Mouse (Mus musculus) embryonic facial prominence, embryonic 12.5 days (tissue): Measurements from ENCODE around the gene Srarp. TPM values are rescaled to one million over a fixed set of nuclear protein-coding genes. Genes with fewer than 3 reads are reported as not detected.

Experiments
- ATAC-seq: fragments of 200-750 bp; cut with Nextera tagmentation; 2 replicates; pipeline ENCODE4 v1.8.0; 2017; ENCODE audit not compliant: insufficient number of reproducible peaks, insufficient read depth, low FRiP score, low TSS enrichment
- H3K27ac ChIP-seq: fragments of 300-500 bp; sonication (generic); 2 replicates; pipeline ENCODE4 v1.5.1; 2016; ENCODE audit warnings: mild to moderate bottlenecking
- H3K27me3 ChIP-seq: fragments of 300-500 bp; sonication (generic); 2 replicates; pipeline ENCODE4 v1.6.1; 2016; ENCODE audit warnings: mild to moderate bottlenecking, moderate library complexity
- H3K36me3 ChIP-seq: fragments of 300-500 bp; sonication (generic); 2 replicates; pipeline ENCODE4 v1.6.1; 2016; ENCODE audit warnings: mild to moderate bottlenecking
- H3K4me1 ChIP-seq: fragments of 300-500 bp; sonication (generic); 2 replicates; pipeline ENCODE4 v1.6.1; 2016
- H3K4me2 ChIP-seq: fragments of 300-500 bp; sonication (generic); replicated peaks from 2 replicates; pipeline ENCODE4 v1.6.1; 2016; ENCODE audit warnings: mild to moderate bottlenecking, moderate library complexity
- H3K4me3 ChIP-seq: fragments of 300-500 bp; sonication (generic); 2 replicates; pipeline ENCODE4 v1.5.1; 2016; ENCODE audit warnings: mild to moderate bottlenecking
- H3K9ac ChIP-seq: fragments of 300-500 bp; sonication (generic); 2 replicates; pipeline ENCODE4 v1.6.1; 2016; ENCODE audit warnings: mild to moderate bottlenecking, moderate library complexity
- H3K9me3 ChIP-seq: fragments of 300-500 bp; sonication (generic); 2 replicates; pipeline ENCODE4 v1.6.1; 2016; ENCODE audit warnings: mild to moderate bottlenecking, moderate library complexity
- WGBS: fragments of 180-500 bp; shearing (Covaris S2); methylation state at CpG from one replicate; pipeline ENCODE4 v1.1.7; 2016; 5-methylcytosine and 5-hydroxymethylcytosine counted together
- polyA plus RNA-seq: library from polyadenylated mRNA; unstranded; fragments of >200 nt; fragmentation: Nextera tagmentation; extraction: Ambion mirVana; gene quantifications from 2 replicates; pipeline ENCODE4 v1.2.1, GENCODE M21; 2016

Gene Srarp
- polyA plus RNA-seq, 1 experiment from 2014 or later, result not detected

DNA sequence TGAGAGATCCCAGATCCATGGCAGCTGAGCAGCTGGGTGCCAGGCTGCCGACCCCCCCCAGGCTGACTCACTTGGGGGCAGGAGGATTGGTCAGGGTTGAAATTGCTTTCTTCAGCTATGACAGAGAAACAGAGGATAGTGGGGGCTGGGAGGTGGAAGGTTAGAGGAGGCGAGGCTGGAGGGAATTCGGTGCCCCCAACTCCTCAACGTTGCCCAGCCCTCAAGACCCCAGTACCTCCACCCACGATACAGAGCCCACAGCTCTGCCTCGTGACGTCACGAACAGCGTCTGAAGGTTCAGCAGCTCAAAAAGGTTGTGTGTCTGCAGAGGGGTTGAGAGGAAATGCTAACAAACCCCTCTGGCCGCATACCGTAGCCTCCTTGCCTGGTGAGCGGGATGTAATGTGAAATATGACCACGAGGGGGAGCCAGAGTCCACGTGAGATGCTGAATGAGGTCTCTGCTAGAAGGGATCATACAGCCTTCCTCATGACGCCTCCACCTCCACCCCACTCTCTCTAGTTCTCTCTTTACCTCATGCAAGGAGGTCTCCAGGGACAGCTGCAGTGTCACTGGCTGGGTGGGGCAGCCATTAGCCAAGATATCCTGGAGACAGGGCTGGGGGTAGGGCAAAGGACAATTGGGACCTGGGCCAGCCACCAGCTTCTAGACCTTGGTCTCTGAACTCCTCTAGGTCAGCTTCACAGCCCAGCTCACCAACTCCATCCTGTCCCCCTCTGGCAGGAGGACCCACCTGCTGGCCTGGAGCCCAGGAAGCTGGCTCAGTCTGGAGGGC, 31.2 kb downstream of the Srarp start:
- ATAC-seq, result peak; percentile 71
- 0 out of 2 replicates have a peak, but pooled peaks cover 7% of the 10 kb centered on the region for H3K27me3 ChIP-seq
- H3K36me3 ChIP-seq, result no peaks in the 10 kb centered on the region
- H3K9ac ChIP-seq, result no peak overlapping the region
- no peaks in the 10 kb centered on the region for H3K9me3 ChIP-seq
- H3K4me3 ChIP-seq, result 0 out of 2 replicates have a peak overlapping the region, but pooled peaks have one; percentile 12
- H3K27ac ChIP-seq, result no peak overlapping the region
- H3K4me2 ChIP-seq, result peak overlapping the region; percentile 40
- no peaks in the 10 kb centered on the region for H3K4me1 ChIP-seq
- 11% methylated on average over 15 of the region's 15 CpGs for WGBS

DNA sequence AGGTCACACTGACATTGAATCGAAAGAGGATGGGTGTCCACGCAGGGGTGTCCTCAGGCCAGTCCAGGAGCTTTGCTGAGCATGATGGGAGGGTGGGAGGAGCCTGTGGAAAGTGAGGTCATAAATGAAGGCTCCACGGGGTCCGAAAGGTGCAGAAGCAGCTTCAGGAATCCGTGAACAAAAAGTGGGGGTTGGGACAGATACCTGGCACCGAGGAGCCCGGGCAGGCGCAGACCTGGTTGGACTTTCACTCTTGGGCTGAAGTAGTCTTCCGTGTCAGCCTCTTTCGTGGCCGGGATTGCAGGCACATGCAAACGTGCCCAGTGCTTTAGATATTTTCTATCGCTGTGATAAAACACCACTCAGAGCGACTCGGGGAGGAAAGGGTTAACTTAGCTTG, 35.7 kb downstream of the Srarp start:
- 84% methylated on average over 15 of the region's 15 CpGs for WGBS
- no peaks in the 10 kb centered on the region for H3K9me3 ChIP-seq
- H3K4me3 ChIP-seq, result no peak overlapping the region
- no peaks in the 10 kb centered on the region for H3K36me3 ChIP-seq
- no peak overlapping the region for H3K27ac ChIP-seq
- H3K4me2 ChIP-seq, result no peak overlapping the region
- H3K27me3 ChIP-seq, result peaks cover 6% of the 10 kb centered on the region; the same call in 1 of the 2 replicates
- peaks cover 5% of the 10 kb centered on the region; the same call in 1 of the 2 replicates for H3K4me1 ChIP-seq
- no peak for ATAC-seq
- H3K9ac ChIP-seq, result no peak overlapping the region

DNA sequence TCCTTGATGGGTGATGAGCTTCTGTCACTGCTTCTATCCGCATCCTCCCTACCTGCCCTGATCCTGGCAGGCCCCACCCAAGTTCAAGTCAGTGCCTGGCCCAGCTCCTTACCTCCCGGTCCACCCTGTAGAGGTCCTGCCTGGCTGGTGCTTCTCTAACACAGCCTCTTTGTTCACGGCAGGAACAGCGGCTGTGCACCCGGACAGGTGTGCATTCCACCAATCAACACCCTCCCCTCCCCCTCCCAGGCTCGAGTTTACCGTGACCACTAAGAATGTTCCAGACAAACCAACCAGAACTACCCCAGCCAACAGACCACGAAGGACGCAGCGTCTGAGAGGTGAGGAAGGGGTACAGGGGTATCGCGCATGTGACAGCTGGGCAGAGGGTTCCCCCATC, 37.4 kb downstream of the Srarp start, which contains the start of gene Clcnka:
Clcnka (minus strand) TSS at position 180 of the 400 bp plus-strand sequence.
- peaks cover 5% of the 10 kb centered on the region; the same call in 1 of the 2 replicates for H3K4me1 ChIP-seq
- H3K4me3 ChIP-seq, result no peak within 1 kb of the TSS
- no peak within 1 kb of the TSS for H3K27ac ChIP-seq
- no peak within 1 kb of the TSS for H3K4me2 ChIP-seq
- peaks cover 6% of the 10 kb centered on the region; the same call in 1 of the 2 replicates for H3K27me3 ChIP-seq
- H3K9ac ChIP-seq, result no peak within 1 kb of the TSS
- no peaks in the 10 kb centered on the region for H3K9me3 ChIP-seq
- no peak for ATAC-seq
- H3K36me3 ChIP-seq, result no peaks in the 10 kb centered on the region
- 56% methylated on average over 12 of the region's 12 CpGs for WGBS

DNA sequence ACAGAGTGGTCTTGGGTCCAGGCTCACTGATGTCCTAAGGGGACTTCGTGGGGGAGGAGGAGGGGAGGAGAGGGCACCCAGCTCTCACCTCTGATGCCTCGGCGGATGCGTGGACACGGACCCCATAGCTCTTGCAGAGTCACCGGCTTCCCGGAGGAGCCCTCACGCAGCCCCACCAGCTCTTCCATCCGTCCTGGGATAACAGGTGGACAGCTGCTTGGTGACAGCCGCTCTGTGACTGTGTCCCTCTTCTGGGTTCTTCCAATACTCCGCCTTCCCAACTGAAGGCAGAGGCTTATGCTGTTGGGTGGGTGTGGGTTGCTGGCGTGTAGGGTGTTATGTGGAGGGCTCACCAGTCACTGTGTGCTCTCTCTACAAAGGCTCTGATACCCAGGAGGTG, 38.0 kb downstream of the Srarp start:
- Histone ChIP-seq H3K9ac (no peak overlapping the region), H3K36me3 (no peaks in the 10 kb centered on the region), H3K27me3 (peaks cover 6% of the 10 kb centered on the region; the same call in 1 of the 2 replicates), H3K4me1 (peaks cover 5% of the 10 kb centered on the region; the same call in 1 of the 2 replicates), H3K27ac (no peak overlapping the region), H3K4me2 (no peak overlapping the region), H3K9me3 (no peaks in the 10 kb centered on the region), H3K4me3 (no peak overlapping the region)
- 69% methylated on average over 12 of the region's 12 CpGs for WGBS
- no peak for ATAC-seq

DNA sequence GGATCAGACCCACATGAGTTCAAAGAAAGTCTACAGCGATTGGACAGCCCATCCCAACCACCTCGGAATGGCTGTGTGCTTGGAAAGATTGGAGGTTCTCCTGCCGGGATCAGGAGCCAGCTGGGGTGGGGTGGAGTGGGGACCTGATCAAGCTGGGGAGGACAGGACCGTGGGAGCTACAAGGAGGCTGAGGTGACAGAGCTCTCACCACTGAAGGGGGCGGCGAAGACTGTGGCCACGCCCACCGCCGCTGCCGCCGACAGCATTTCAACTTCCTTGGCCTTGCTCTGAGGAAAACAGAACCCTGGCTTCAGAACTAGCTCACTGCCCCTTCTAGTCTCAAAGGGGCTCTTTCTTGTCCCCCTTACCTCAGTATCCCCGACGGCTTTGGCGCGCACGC, 41.2 kb downstream of the Srarp start:
- Histone ChIP-seq H3K27me3 (peaks cover 6% of the 10 kb centered on the region; the same call in 1 of the 2 replicates), H3K9ac (no peak overlapping the region), H3K36me3 (no peaks in the 10 kb centered on the region), H3K9me3 (no peaks in the 10 kb centered on the region), H3K4me1 (peaks cover 5% of the 10 kb centered on the region; the same call in 1 of the 2 replicates), H3K27ac (no peak overlapping the region), H3K4me2 (peak overlapping the region; percentile 16; the same call in 1 of the 2 replicates), H3K4me3 (no peak overlapping the region)
- WGBS, result 16% methylated on average over 16 of the region's 16 CpGs
- no peak for ATAC-seq

DNA sequence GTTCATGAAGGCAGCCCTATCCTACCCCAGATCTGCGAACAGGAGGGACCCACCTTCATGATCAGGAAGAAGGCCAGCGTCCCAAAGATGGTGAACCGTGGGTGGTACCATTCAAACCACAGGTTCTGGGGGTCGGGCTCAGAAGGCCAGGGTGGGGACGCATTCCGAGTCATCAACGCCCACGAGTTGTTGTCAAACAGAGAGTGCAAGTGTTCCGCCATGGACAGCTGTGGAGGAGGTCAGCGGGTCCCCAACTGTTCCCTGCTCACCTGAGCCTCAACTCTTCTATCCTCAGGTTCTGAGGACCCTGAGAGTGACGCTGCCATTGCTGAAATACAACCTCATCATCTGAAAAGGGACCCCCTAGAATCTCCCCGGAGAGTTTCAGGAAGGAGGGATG, 44.6 kb downstream of the Srarp start:
- no peak for ATAC-seq
- Histone ChIP-seq H3K4me3 (no peak overlapping the region), H3K36me3 (no peaks in the 10 kb centered on the region), H3K9me3 (no peaks in the 10 kb centered on the region), H3K9ac (no peak overlapping the region), H3K4me1 (no peaks in the 10 kb centered on the region), H3K27me3 (peaks cover 6% of the 10 kb centered on the region; the same call in 1 of the 2 replicates), H3K27ac (no peak overlapping the region), H3K4me2 (no peak overlapping the region)
- WGBS, result 78% methylated on average over 12 of the region's 12 CpGs

DNA sequence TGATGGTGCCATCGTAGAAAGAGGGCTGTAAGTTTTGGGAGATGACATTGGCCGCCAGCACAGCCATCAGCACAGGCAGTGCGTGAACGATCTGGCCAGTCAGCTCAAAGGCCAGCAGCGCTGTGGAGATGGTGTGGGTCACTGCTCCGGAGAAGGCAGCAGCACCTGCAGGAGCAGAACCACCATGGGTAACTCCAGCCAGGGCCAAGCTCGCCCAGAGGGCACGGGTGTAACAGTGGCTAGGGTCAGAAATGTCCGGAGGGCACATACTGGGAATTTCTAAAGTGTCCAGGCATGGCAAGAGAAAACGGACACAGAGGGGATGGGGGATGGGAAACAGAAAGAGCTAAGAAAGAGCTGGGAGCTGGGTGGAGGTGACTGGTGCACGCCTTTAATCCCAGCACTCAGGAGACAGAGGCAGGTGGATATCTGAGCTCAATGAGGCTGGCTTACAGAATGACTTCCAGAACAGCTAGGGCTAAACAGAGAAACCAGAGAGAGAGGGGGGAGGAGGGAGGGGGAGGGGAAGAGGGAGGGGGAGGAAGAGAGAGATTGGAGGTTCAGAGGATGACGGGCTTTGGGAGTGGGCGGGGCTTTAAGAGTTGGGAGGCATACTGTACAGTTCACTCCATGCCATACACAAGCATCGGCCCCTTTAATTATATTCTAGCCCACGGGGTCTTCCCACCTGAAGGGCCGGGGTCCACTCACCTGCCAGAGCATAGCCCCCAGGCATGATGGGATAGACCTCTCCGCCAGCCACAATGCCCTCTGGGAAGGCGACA, 46.3 kb downstream of the Srarp start:
- H3K4me2 ChIP-seq, result no peak overlapping the region
- H3K27me3 ChIP-seq, result peaks cover 6% of the 10 kb centered on the region
- 64% methylated on average over 18 of the region's 18 CpGs for WGBS
- peaks cover 3% of the 10 kb centered on the region; the same call in 1 of the 2 replicates for H3K4me1 ChIP-seq
- no peak overlapping the region for H3K27ac ChIP-seq
- no peaks in the 10 kb centered on the region for H3K36me3 ChIP-seq
- H3K9ac ChIP-seq, result no peak overlapping the region; the same call in 1 of the 2 replicates
- no peak for ATAC-seq
- H3K9me3 ChIP-seq, result no peaks in the 10 kb centered on the region
- H3K4me3 ChIP-seq, result no peak overlapping the region

DNA sequence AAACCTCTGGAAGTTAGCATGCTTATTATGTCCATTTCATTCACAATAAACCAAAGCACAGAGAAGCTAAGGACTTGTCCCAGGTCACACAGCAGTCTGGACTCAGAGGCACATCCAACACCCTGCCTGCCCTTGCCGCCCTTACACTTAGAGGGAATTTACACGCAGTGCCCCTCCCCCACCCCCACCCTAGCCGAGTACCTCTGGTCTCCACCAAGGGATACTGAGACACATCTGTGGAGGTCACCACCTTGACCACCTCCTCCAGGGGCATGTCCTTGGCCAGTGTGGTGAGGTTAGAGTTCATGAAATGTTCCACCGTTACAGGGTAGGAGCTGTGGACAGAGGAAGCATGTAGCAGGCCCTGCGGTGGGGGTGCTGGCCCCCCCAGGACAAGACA, 48.0 kb downstream of the Srarp start:
- no peaks in the 10 kb centered on the region for H3K9me3 ChIP-seq
- WGBS, result 58% methylated on average over 5 of the region's 5 CpGs
- H3K4me2 ChIP-seq, result no peak overlapping the region
- H3K4me1 ChIP-seq, result peaks cover 4% of the 10 kb centered on the region; the same call in 1 of the 2 replicates
- no peak overlapping the region for H3K4me3 ChIP-seq
- no peak overlapping the region for H3K9ac ChIP-seq
- no peaks in the 10 kb centered on the region for H3K36me3 ChIP-seq
- no peak overlapping the region for H3K27ac ChIP-seq
- no peak for ATAC-seq
- peaks cover 23% of the 10 kb centered on the region for H3K27me3 ChIP-seq

DNA sequence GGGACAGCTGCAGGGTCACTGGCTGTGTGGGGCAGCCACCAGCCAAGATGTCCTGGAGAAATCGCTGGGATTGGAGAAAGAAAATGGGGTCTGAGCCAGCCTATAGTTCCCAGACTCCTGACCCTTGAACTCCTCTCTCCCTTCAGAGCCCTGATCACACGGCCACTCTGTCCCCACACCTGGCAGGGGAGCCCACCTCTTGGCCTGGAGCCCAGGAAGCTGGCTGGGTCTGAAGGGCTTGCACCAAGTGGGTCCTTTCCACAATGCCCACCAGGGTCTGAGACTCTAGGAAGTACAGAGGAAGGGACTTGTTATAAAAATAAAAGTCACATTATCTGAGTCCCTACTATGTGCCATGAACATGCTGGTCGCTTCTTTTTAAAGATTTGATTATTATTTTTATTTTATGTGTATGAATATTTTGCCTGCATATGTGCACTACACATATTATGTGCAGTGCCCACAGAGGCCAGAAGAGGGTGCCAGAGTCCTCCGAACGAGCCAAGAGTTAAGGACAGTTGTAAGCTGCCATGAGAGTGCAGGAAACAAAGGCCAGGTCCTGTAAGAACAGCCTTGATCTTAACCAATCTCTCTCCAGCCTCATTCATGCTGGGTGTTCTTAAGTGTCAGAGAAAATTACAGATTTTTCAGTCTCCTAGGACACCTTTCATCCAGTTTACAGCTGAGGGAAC, 48.7 kb downstream of the Srarp start:
- no peaks in the 10 kb centered on the region for H3K9me3 ChIP-seq
- H3K4me1 ChIP-seq, result peaks cover 11% of the 10 kb centered on the region
- H3K9ac ChIP-seq, result no peak overlapping the region
- no peak for ATAC-seq
- no peak overlapping the region for H3K27ac ChIP-seq
- H3K4me3 ChIP-seq, result no peak overlapping the region
- 21% methylated on average over 5 of the region's 5 CpGs for WGBS
- peaks cover 29% of the 10 kb centered on the region for H3K27me3 ChIP-seq
- H3K4me2 ChIP-seq, result no peak overlapping the region
- H3K36me3 ChIP-seq, result no peaks in the 10 kb centered on the region

DNA sequence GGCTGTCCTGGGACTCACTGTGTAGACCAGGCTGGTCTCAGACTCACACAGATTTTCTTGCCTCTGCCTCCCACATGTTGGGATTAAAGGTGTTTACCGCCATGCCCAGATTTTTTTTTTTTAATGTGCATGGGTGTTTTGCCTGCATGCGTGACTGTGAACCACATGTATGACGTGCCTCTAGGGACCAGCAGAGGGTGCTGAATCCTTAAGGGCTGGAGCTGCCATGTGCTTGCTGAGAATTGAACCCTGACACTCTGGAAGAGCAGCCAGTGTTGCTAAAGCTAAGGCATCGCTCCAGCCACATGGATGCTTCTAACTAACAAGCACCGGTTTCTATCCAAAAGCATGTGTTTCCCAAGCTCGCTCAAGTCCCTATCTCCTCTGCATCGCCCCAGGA, 49.8 kb downstream of the Srarp start:
- ATAC-seq, result no peak
- no peaks in the 10 kb centered on the region for H3K36me3 ChIP-seq
- H3K27ac ChIP-seq, result no peak overlapping the region
- H3K4me3 ChIP-seq, result no peak overlapping the region
- peaks cover 14% of the 10 kb centered on the region for H3K4me1 ChIP-seq
- peaks cover 40% of the 10 kb centered on the region for H3K27me3 ChIP-seq
- no peaks in the 10 kb centered on the region for H3K9me3 ChIP-seq
- 75% methylated on average over 7 of the region's 7 CpGs for WGBS
- H3K4me2 ChIP-seq, result no peak overlapping the region
- H3K9ac ChIP-seq, result no peak overlapping the region

DNA sequence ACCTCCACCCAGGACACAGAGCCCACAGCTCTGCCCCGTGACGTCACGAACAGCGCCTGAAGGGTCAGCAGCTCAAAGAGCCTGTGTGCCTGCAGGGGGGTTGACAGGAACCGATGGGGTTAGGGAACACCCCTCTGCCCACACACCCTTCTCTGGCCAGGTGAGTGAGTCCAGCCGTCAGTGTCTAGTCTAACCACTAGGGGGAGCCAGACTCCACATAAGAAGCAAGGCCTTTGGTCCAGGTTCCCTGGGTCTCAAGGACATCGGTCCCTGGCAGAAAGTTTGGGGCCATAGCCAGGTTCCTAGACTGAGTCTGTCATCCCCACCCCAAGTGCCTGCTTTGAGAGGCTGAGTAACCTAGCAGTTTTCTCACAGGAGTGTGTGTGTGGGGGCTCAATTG, 50.6 kb downstream of the Srarp start:
- no peak overlapping the region for H3K27ac ChIP-seq
- no peak for ATAC-seq
- H3K9me3 ChIP-seq, result no peaks in the 10 kb centered on the region
- H3K36me3 ChIP-seq, result no peaks in the 10 kb centered on the region
- H3K27me3 ChIP-seq, result peaks cover 48% of the 10 kb centered on the region
- H3K9ac ChIP-seq, result no peak overlapping the region
- under 1% methylated on average over 7 of the region's 7 CpGs for WGBS
- H3K4me2 ChIP-seq, result no peak overlapping the region
- H3K4me3 ChIP-seq, result no peak overlapping the region
- peaks cover 14% of the 10 kb centered on the region for H3K4me1 ChIP-seq
